Mouse (Mus musculus) liver, embryonic 16.5 days (tissue): ENCODE data around the gene Wnk2. TPM values are rescaled to one million over a fixed set of nuclear protein-coding genes. Genes with fewer than 3 reads are reported as not detected.
A peak's percentile ranks its signal among the peaks of the same experiment; 100 is the strongest.

Experiments used
- ATAC-seq: fragments of 200-750 bp; cut with Nextera tagmentation; 2 replicates; pipeline ENCODE4 v1.8.0; 2017; ENCODE audit warnings: low read depth, mild to moderate bottlenecking, moderate number of reproducible peaks, moderate library complexity
- H3K27ac ChIP-seq: fragments of 300-500 bp; sonication (generic); 2 replicates; pipeline ENCODE4 v1.5.1; 2014; ENCODE audit warnings: mild to moderate bottlenecking, low read length
- H3K27me3 ChIP-seq: fragments of 300-500 bp; sonication (generic); 2 replicates; pipeline ENCODE4 v1.6.1; 2014; ENCODE audit warnings: low read depth, low read length, mixed read lengths; ENCODE audit not compliant: control insufficient read depth, insufficient read depth
- H3K36me3 ChIP-seq: fragments of 300-500 bp; sonication (generic); 2 replicates; pipeline ENCODE4 v1.6.1; 2014; ENCODE audit warnings: mild to moderate bottlenecking; ENCODE audit not compliant: control insufficient read depth, insufficient read depth
- H3K4me1 ChIP-seq: fragments of 300-500 bp; sonication (generic); 2 replicates; pipeline ENCODE4 v1.6.1; 2014; ENCODE audit warnings: low read depth, low read length, mixed read lengths; ENCODE audit not compliant: control insufficient read depth
- H3K4me2 ChIP-seq: fragments of 300-500 bp; sonication (generic); 2 replicates; pipeline ENCODE4 v1.6.1; 2014; ENCODE audit warnings: low read depth, low read length, mixed read lengths
- H3K4me3 ChIP-seq: fragments of 300-500 bp; sonication (generic); 2 replicates; pipeline ENCODE4 v1.5.1; 2014; ENCODE audit warnings: low read depth, mild to moderate bottlenecking, low read length
- H3K9ac ChIP-seq: fragments of 300-500 bp; sonication (generic); 2 replicates; pipeline ENCODE4 v1.6.1; 2014; ENCODE audit warnings: low read depth, low read length
- H3K9me3 ChIP-seq: fragments of 300-500 bp; sonication (generic); replicated peaks from 2 replicates; pipeline ENCODE4 v1.6.1; 2016; ENCODE audit warnings: low read length; ENCODE audit not compliant: control insufficient read depth
- WGBS: fragments of 180-500 bp; shearing (Covaris S2); extraction: QIAGEN DNeasy Blood & Tissue Kit; methylation state at CpG from one replicate; pipeline ENCODE4 v1.1.7; 2014; ENCODE audit not compliant: insufficient replicate concordance; 5-methylcytosine and 5-hydroxymethylcytosine counted together
- polyA plus RNA-seq: library from polyadenylated mRNA; unstranded; fragments of >200 nt; fragmentation: Nextera tagmentation; extraction: Ambion mirVana; gene quantifications from 2 replicates; pipeline ENCODE4 v1.2.1, GENCODE M21; 2015

Gene Wnk2
- polyA plus RNA-seq, 1 experiment from 2014 or later = 0.15 TPM

- no peaks in the 10 kb centered on the region for H3K4me1 ChIP-seq
- no peak overlapping the region for H3K4me2 ChIP-seq
- no peak overlapping the region for H3K27ac ChIP-seq
- H3K36me3 ChIP-seq = no peaks in the 10 kb centered on the region
- peak; percentile 67; the same call in 1 of the 2 replicates for ATAC-seq
- no peak overlapping the region for H3K4me3 ChIP-seq
- WGBS = 61% methylated on average over 4 of the region's 4 CpGs
- H3K9ac ChIP-seq = no peak overlapping the region
- no peaks in the 10 kb centered on the region for H3K9me3 ChIP-seq
- peaks cover 16% of the 10 kb centered on the region for H3K27me3 ChIP-seq
Measured at GRCm38 (mm10) chr13:49140567-49140966, 7.2 kb downstream of the Wnk2 start.

- H3K4me1 ChIP-seq = peaks cover 3% of the 10 kb centered on the region; the same call in 1 of the 2 replicates
- H3K27me3 ChIP-seq = no peaks in the 10 kb centered on the region; the same call in 1 of the 2 replicates
- H3K36me3 ChIP-seq = no peaks in the 10 kb centered on the region
- H3K9me3 ChIP-seq = no peaks in the 10 kb centered on the region
- no peak overlapping the region for H3K27ac ChIP-seq
- H3K4me2 ChIP-seq = no peak overlapping the region
- no peak for ATAC-seq
- H3K9ac ChIP-seq = no peak overlapping the region
- 78% methylated on average over 11 of the region's 11 CpGs for WGBS
- no peak overlapping the region for H3K4me3 ChIP-seq
Measured at GRCm38 (mm10) chr13:49134491-49134890, 13.3 kb downstream of the Wnk2 start.

GRCm38 (mm10) chr13:49133125-49133524, 14.7 kb downstream of the Wnk2 start:
- H3K4me2 ChIP-seq = no peak overlapping the region
- H3K27ac ChIP-seq = no peak overlapping the region
- H3K4me1 ChIP-seq = peaks cover 3% of the 10 kb centered on the region; the same call in 1 of the 2 replicates
- no peak overlapping the region for H3K4me3 ChIP-seq
- no peaks in the 10 kb centered on the region; the same call in 1 of the 2 replicates for H3K27me3 ChIP-seq
- 50% methylated on average over 4 of the region's 4 CpGs for WGBS
- no peaks in the 10 kb centered on the region for H3K9me3 ChIP-seq
- H3K9ac ChIP-seq = no peak overlapping the region
- H3K36me3 ChIP-seq = no peaks in the 10 kb centered on the region
- ATAC-seq = no peak

GRCm38 (mm10) chr13:49131946-49132687, 15.7 kb downstream of the Wnk2 start:
- H3K9ac ChIP-seq = no peak overlapping the region
- H3K9me3 ChIP-seq = no peaks in the 10 kb centered on the region
- no peak overlapping the region for H3K4me3 ChIP-seq
- H3K36me3 ChIP-seq = no peaks in the 10 kb centered on the region
- no peaks in the 10 kb centered on the region for H3K27me3 ChIP-seq
- H3K4me1 ChIP-seq = peaks cover 3% of the 10 kb centered on the region; the same call in 1 of the 2 replicates
- no peak overlapping the region for H3K4me2 ChIP-seq
- WGBS = 56% methylated on average over 7 of the region's 7 CpGs
- peak; percentile 67; the same call in 1 of the 2 replicates for ATAC-seq
- H3K27ac ChIP-seq = no peak overlapping the region

GRCm38 (mm10) chr13:49131342-49131855, 16.4 kb downstream of the Wnk2 start:
- 62% methylated on average over 4 of the region's 4 CpGs for WGBS
- H3K4me2 ChIP-seq = no peak overlapping the region
- H3K9ac ChIP-seq = no peak overlapping the region

GRCm38 (mm10) chr13:49129845-49130244, 18.0 kb downstream of the Wnk2 start:
- H3K9ac ChIP-seq = no peak overlapping the region
- H3K36me3 ChIP-seq = no peaks in the 10 kb centered on the region
- ATAC-seq = no peak
- H3K9me3 ChIP-seq = no peaks in the 10 kb centered on the region
- no peak overlapping the region for H3K4me2 ChIP-seq
- WGBS = 51% methylated on average over 4 of the region's 4 CpGs
- H3K27me3 ChIP-seq = no peaks in the 10 kb centered on the region
- H3K4me3 ChIP-seq = no peak overlapping the region
- no peak overlapping the region for H3K27ac ChIP-seq
- H3K4me1 ChIP-seq = peaks cover 3% of the 10 kb centered on the region; the same call in 1 of the 2 replicates

More at GRCm38 (mm10) chr13:49131342-49131855, 16.4 kb downstream of the Wnk2 start:
- Histone ChIP-seq H3K27ac (no peak overlapping the region), H3K4me1 (peaks cover 3% of the 10 kb centered on the region; the same call in 1 of the 2 replicates), H3K4me3 (no peak overlapping the region), H3K36me3 (no peaks in the 10 kb centered on the region), H3K9me3 (no peaks in the 10 kb centered on the region), H3K27me3 (no peaks in the 10 kb centered on the region)
- ATAC-seq = no peak

GRCm38 (mm10) chr13:49129154-49129553, 18.7 kb downstream of the Wnk2 start:
- no peak for ATAC-seq
- Histone ChIP-seq H3K9me3 (no peaks in the 10 kb centered on the region), H3K9ac (no peak overlapping the region), H3K27ac (no peak overlapping the region), H3K36me3 (no peaks in the 10 kb centered on the region), H3K4me1 (peaks cover 3% of the 10 kb centered on the region; the same call in 1 of the 2 replicates), H3K4me2 (no peak overlapping the region), H3K27me3 (no peaks in the 10 kb centered on the region), H3K4me3 (no peak overlapping the region)
- 77% methylated on average over 1 of the region's 1 CpGs for WGBS

GRCm38 (mm10) chr13:49127844-49128631, 19.8 kb downstream of the Wnk2 start:
- WGBS = 55% methylated on average over 15 of the region's 15 CpGs
- Histone ChIP-seq H3K4me1 (peaks cover 3% of the 10 kb centered on the region; the same call in 1 of the 2 replicates), H3K9me3 (no peaks in the 10 kb centered on the region), H3K36me3 (no peaks in the 10 kb centered on the region), H3K27me3 (no peaks in the 10 kb centered on the region), H3K9ac (no peak overlapping the region), H3K27ac (no peak overlapping the region), H3K4me2 (no peak overlapping the region), H3K4me3 (no peak overlapping the region)
- no peak for ATAC-seq
